ENCODE assay signal across 31 mouse cellular contexts in genomic region chr1:36493299-36493698, GRCm38 (mm10). TPM values are rescaled to one million over a fixed set of nuclear protein-coding genes. Genes with fewer than 3 reads are reported as not detected.
DNase-seq lines count a peak whose midpoint lies in the region; ATAC-seq and TF ChIP-seq lines count a peak whose summit lies in the region.
"Had no signal": no experiment of that assay in that cellular context is flagged by ENCODE, and none has a peak within 500 bp of the region (broad histone marks: within the 10 kb centered on the region; RNA-seq: fewer than 3 reads in every experiment).

No protein-coding gene starts in this region.

- no peak for DNase-seq in cerebellum, adult 2 months
- DNase-seq in cerebellum, adult 11 months: no peak
- DNase-seq in heart, postnatal 4 days: no peak
- no peak for DNase-seq in layer of hippocampus, adult 2 months (ENCODE audit: low spot score in 2 of 2)
- DNase-seq in liver: no peak
- DNase-seq: adrenal gland, postnatal 10 days; adrenal gland, postnatal 36 days; cerebellum, adult 8-10 months; cerebellum, postnatal 10 days; embryo, embryonic 11 days; forebrain, postnatal 0 days; gastrocnemius, postnatal 10 days; heart, adult 11 months; heart, postnatal 10 days; heart, postnatal 36 days had no signal

- WGBS in cerebellum, adult 2 months: 73% methylated on average over 6 of the region's 6 CpGs
- 71% methylated on average over 6 of the region's 6 CpGs for WGBS in heart, embryonic 13.5 days
- WGBS in intestine, embryonic 16.5 days: 53% methylated on average over 6 of the region's 6 CpGs
- 34% methylated on average over 6 of the region's 6 CpGs for WGBS in small intestine, adult 2 months

- peaks cover 49% of the 10 kb centered on the region for H3K4me1 ChIP-seq in cerebellum, adult 2 months (ENCODE audit: control insufficient read depth, insufficient read depth, low read length)
- H3K4me1 ChIP-seq in heart, embryonic 13.5 days: peaks cover 17% of the 10 kb centered on the region
- H3K4me1 ChIP-seq in intestine, embryonic 16.5 days (ENCODE audit: control insufficient read depth, insufficient read depth, low read length): peaks cover 17% of the 10 kb centered on the region
- peaks cover 31% of the 10 kb centered on the region for H3K4me1 ChIP-seq in small intestine, adult 2 months (ENCODE audit: control insufficient read depth, insufficient read depth, insufficient read length, low read length)

- no peaks in the 10 kb centered on the region for H3K9me3 ChIP-seq in heart, embryonic 13.5 days
- no peaks in the 10 kb centered on the region for H3K9me3 ChIP-seq in intestine, embryonic 16.5 days (ENCODE audit: control insufficient read depth, low read length)
- H3K9me3 ChIP-seq: embryonic facial prominence, embryonic 12.5 days; embryonic facial prominence, embryonic 15.5 days; heart, embryonic 15.5 days had no signal

- no peak overlapping the region for H3K4me3 ChIP-seq in cerebellum, adult 2 months (replicated peaks; ENCODE audit: insufficient read depth, low read depth, low read length)
- no peak overlapping the region for H3K4me3 ChIP-seq in heart, embryonic 13.5 days
- H3K4me3 ChIP-seq in intestine, embryonic 16.5 days (ENCODE audit: low read length): 0 out of 2 replicates have a peak overlapping the region, but pooled peaks have one; percentile 3
- peak overlapping the region; percentile 28; the same call in 1 of the 2 replicates for H3K4me3 ChIP-seq in small intestine, adult 2 months (ENCODE audit: low read depth, low read length)
- H3K4me3 ChIP-seq in layer of hippocampus, adult 2 months: no peak overlapping the region
- H3K4me3 ChIP-seq: embryonic facial prominence, embryonic 12.5 days; embryonic facial prominence, embryonic 15.5 days; heart, embryonic 15.5 days had no signal

- no peak for ATAC-seq in heart, embryonic 13.5 days (ENCODE audit: extremely low read depth, insufficient number of reproducible peaks, low FRiP score, low TSS enrichment)
- ATAC-seq in intestine, embryonic 16.5 days: peak; percentile 74
- ATAC-seq: activated CD4-positive, CD25-positive, alpha-beta regulatory T cell, adult 4 months; forebrain, embryonic 14.5 days; forebrain, postnatal 0 days; inflammation-experienced regulatory T-cells, adult 6 months had no signal

- no peak for TF ChIP-seq CTCF in cerebellum, adult 2 months (IDR thresholded peaks at IDR 0.05; ENCODE audit: borderline replicate concordance, insufficient read depth, low read depth, low read length)
- no peak for TF ChIP-seq CTCF in small intestine, adult 2 months (IDR thresholded peaks at IDR 0.05; ENCODE audit: extremely low read depth, insufficient read length, insufficient replicate concordance, low read depth, low read length)
- TF ChIP-seq CTCF in layer of hippocampus, adult 2 months (conservative IDR thresholded peaks at IDR 0.05): no peak

- peak overlapping the region; percentile 52; the same call in 1 of the 2 replicates for H3K27ac ChIP-seq in cerebellum, adult 2 months (ENCODE audit: insufficient read depth, low read length)
- no peak overlapping the region for H3K27ac ChIP-seq in heart, embryonic 13.5 days (replicated peaks)
- peak overlapping the region; percentile 70 for H3K27ac ChIP-seq in intestine, embryonic 16.5 days (ENCODE audit: low read length)
- H3K27ac ChIP-seq in small intestine, adult 2 months (ENCODE audit: insufficient read depth, low read depth, low read length): peak overlapping the region; percentile 71
- H3K27ac ChIP-seq in layer of hippocampus, adult 2 months: no peak overlapping the region
- H3K27ac ChIP-seq: embryonic facial prominence, embryonic 12.5 days; embryonic facial prominence, embryonic 15.5 days; heart, embryonic 15.5 days; hindbrain, embryonic 14.5 days; hindbrain, postnatal 0 days had no signal

- H3K4me2 ChIP-seq in heart, embryonic 13.5 days: no peak overlapping the region
- peak overlapping the region; percentile 45 for H3K4me2 ChIP-seq in intestine, embryonic 16.5 days (ENCODE audit: low read depth, low read length)
- H3K4me2 ChIP-seq: embryonic facial prominence, embryonic 12.5 days; embryonic facial prominence, embryonic 15.5 days; heart, embryonic 11.5 days; heart, embryonic 15.5 days; hindbrain, embryonic 14.5 days had no signal

- peaks cover under 1% of the 10 kb centered on the region; the same call in 1 of the 2 replicates for H3K36me3 ChIP-seq in heart, embryonic 13.5 days
- peaks cover 2% of the 10 kb centered on the region; the same call in 1 of the 2 replicates for H3K36me3 ChIP-seq in intestine, embryonic 16.5 days (ENCODE audit: control insufficient read depth, insufficient read depth, low read length)
- peaks cover 11% of the 10 kb centered on the region for H3K36me3 ChIP-seq in small intestine, adult 2 months (ENCODE audit: control insufficient read depth, insufficient read depth, low read length)
- H3K36me3 ChIP-seq: heart, embryonic 15.5 days had no signal

- TF ChIP-seq POLR2A in cerebellum, adult 2 months (IDR thresholded peaks at IDR 0.05; ENCODE audit: borderline replicate concordance, insufficient read depth, low read length): no peak
- no peak for TF ChIP-seq POLR2A in small intestine, adult 2 months (IDR thresholded peaks at IDR 0.05; ENCODE audit: low read depth, low read length)

- H3K27me3 ChIP-seq in cerebellum, adult 2 months (ENCODE audit: control insufficient read depth, insufficient read depth, low read length): no peaks in the 10 kb centered on the region
- no peaks in the 10 kb centered on the region for H3K27me3 ChIP-seq in heart, embryonic 13.5 days (replicated peaks)
- no peaks in the 10 kb centered on the region for H3K27me3 ChIP-seq in intestine, embryonic 16.5 days (replicated peaks; ENCODE audit: control insufficient read depth, insufficient read depth, low read length)
- H3K27me3 ChIP-seq in small intestine, adult 2 months (ENCODE audit: control insufficient read depth, insufficient read depth, low read length): no peaks in the 10 kb centered on the region
- H3K27me3 ChIP-seq: embryonic facial prominence, embryonic 12.5 days; embryonic facial prominence, embryonic 15.5 days; heart, embryonic 15.5 days had no signal

- H3K9ac ChIP-seq in heart, embryonic 13.5 days: peak overlapping the region; percentile 71; the same call in 1 of the 2 replicates
- no peak overlapping the region for H3K9ac ChIP-seq in intestine, embryonic 16.5 days (ENCODE audit: low read depth, low read length)
- H3K9ac ChIP-seq: embryonic facial prominence, embryonic 12.5 days; embryonic facial prominence, embryonic 15.5 days; forebrain, postnatal 0 days; hindbrain, embryonic 14.5 days had no signal

RNA-seq across cellular contexts. Expression of gene Cnnm3, which starts 18.4 kb away (rescaled TPM):
- 46.2 and 48.7 TPM in 2 replicates for polyA plus RNA-seq in cerebellum, adult 2 months (2012; rRNA removed)
- 2.0 and 2.4 TPM in 2 replicates for polyA plus RNA-seq in heart, embryonic 13.5 days (2015; fragmentation: Nextera tagmentation; extraction: Ambion mirVana)
- 10 to 100 TPM; 14.9 to 15.7 TPM for total RNA-seq in heart, postnatal 4 days (2021)
- 2.1 and 2.3 TPM in 2 replicates for polyA plus RNA-seq in intestine, embryonic 16.5 days (2015; fragmentation: Nextera tagmentation; extraction: Ambion mirVana)
- polyA plus RNA-seq in small intestine, adult 2 months (2012; rRNA removed): 7.1 and 13.0 TPM in 2 replicates
- total RNA-seq in layer of hippocampus, adult 2 months (2021): 10 to 100 TPM; 33.1 to 38.1 TPM

RNA-seq across cellular contexts. Expression of gene Cnnm4, which starts 21.9 kb away (rescaled TPM):
- polyA plus RNA-seq in cerebellum, adult 2 months (2012; rRNA removed): 12.2 and 14.6 TPM in 2 replicates
- polyA plus RNA-seq in heart, embryonic 13.5 days (2015; fragmentation: Nextera tagmentation; extraction: Ambion mirVana): 6.3 and 6.7 TPM in 2 replicates
- total RNA-seq in heart, postnatal 4 days (2021): 1 to 10 TPM; 4.4 to 4.8 TPM
- 39.2 and 40.2 TPM in 2 replicates for polyA plus RNA-seq in intestine, embryonic 16.5 days (2015; fragmentation: Nextera tagmentation; extraction: Ambion mirVana)
- 29.1 and 107 TPM in 2 replicates for polyA plus RNA-seq in small intestine, adult 2 months (2012; rRNA removed)
- 10 to 100 TPM; 16.9 to 17.2 TPM for total RNA-seq in layer of hippocampus, adult 2 months (2021)

RNA-seq across cellular contexts. Expression of gene Ankrd23, which starts 43.4 kb away (rescaled TPM):
- 14.4 and 15.2 TPM in 2 replicates for polyA plus RNA-seq in cerebellum, adult 2 months (2012; rRNA removed)
- polyA plus RNA-seq in heart, embryonic 13.5 days (2015; fragmentation: Nextera tagmentation; extraction: Ambion mirVana): 17.7 and 20.1 TPM in 2 replicates
- 100 to 1,000 TPM; 151 to 159 TPM for total RNA-seq in heart, postnatal 4 days (2021)
- 12.7 and 14.6 TPM in 2 replicates for polyA plus RNA-seq in intestine, embryonic 16.5 days (2015; fragmentation: Nextera tagmentation; extraction: Ambion mirVana)
- polyA plus RNA-seq in small intestine, adult 2 months (2012; rRNA removed): 5.2 and 5.8 TPM in 2 replicates
- 10 to 100 TPM in 1 of 2 experiments, 1 to 10 TPM in 1; 6.8 to 10.3 TPM for total RNA-seq in layer of hippocampus, adult 2 months (2021)

RNA-seq across cellular contexts. Expression of gene Gm42417, which starts 45.9 kb away (rescaled TPM):
- polyA plus RNA-seq in cerebellum, adult 2 months (2012; rRNA removed): 0.05 and 0.40 TPM in 2 replicates
- polyA plus RNA-seq in heart, embryonic 13.5 days (2015; fragmentation: Nextera tagmentation; extraction: Ambion mirVana): not detected in 2 replicates
- 10 to 100 TPM; 48.6 to 69.8 TPM for total RNA-seq in heart, postnatal 4 days (2021)
- 0.37 TPM in 1 of 2 replicates, not detected in the other for polyA plus RNA-seq in intestine, embryonic 16.5 days (2015; fragmentation: Nextera tagmentation; extraction: Ambion mirVana)
- polyA plus RNA-seq in small intestine, adult 2 months (2012; rRNA removed): not detected in 2 replicates
- total RNA-seq in layer of hippocampus, adult 2 months (2021): not detected
- total RNA-seq: adrenal gland, adult 18-20 months; ES-E14; hindbrain, postnatal 0 days had no signal
- polyA plus RNA-seq: forebrain, embryonic 11.5 days; forebrain, embryonic 14.5 days; heart, embryonic 11.5 days; heart, embryonic 15.5 days; hindbrain, embryonic 11.5 days; hindbrain, postnatal 0 days had no signal

RNA-seq across cellular contexts. Expression of gene Lman2l, which starts 48.2 kb away (rescaled TPM):
- polyA plus RNA-seq in cerebellum, adult 2 months (2012; rRNA removed): 37.9 and 41.9 TPM in 2 replicates
- 44.2 and 49.5 TPM in 2 replicates for polyA plus RNA-seq in heart, embryonic 13.5 days (2015; fragmentation: Nextera tagmentation; extraction: Ambion mirVana)
- total RNA-seq in heart, postnatal 4 days (2021): 10 to 100 TPM; 16.0 to 20.6 TPM
- polyA plus RNA-seq in intestine, embryonic 16.5 days (2015; fragmentation: Nextera tagmentation; extraction: Ambion mirVana): 29.8 and 32.1 TPM in 2 replicates
- 3.9 and 5.5 TPM in 2 replicates for polyA plus RNA-seq in small intestine, adult 2 months (2012; rRNA removed)
- 10 to 100 TPM; 73.2 to 77.2 TPM for total RNA-seq in layer of hippocampus, adult 2 months (2021)

Comparison
In these comparisons a context has a peak if more than half of its experiments do, and no peak if none do; other contexts are left out.
1. H3K27ac ChIP-seq: peak in cerebellum, adult 2 months (single experiment), intestine, embryonic 16.5 days (single experiment) and small intestine, adult 2 months (single experiment); none in heart, embryonic 13.5 days (single experiment) and layer of hippocampus, adult 2 months (single experiment).
2. H3K4me3 ChIP-seq: peak in intestine, embryonic 16.5 days (single experiment) and small intestine, adult 2 months (single experiment); none in cerebellum, adult 2 months (single experiment), heart, embryonic 13.5 days (single experiment) and layer of hippocampus, adult 2 months (single experiment).